Mouse (Mus musculus): ENCODE results near the gene Phc1.

Phc1 gene

DNA sequence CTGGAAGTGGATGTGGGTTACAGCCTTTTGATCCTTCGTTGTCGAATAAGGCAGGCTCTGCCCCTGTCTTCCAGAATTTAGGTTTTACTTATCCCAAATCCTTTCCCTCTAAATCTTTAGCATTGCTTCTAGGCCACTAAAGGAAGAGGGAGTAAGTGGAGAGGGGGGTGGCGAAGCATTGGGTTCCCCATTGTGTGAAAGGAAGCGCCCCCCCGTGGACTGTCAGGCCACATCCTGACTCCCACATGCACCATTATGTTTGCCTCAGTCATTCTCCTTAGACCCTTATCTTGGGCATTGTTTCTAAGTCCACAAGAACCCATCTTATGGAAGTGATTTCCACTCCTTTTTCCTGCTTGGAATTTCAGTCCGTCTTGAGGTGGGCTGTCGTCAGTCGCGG is 45.1 kb downstream of the Phc1 start:
- no peak for DNase-seq (ENCODE audit: low spot score)

DNA sequence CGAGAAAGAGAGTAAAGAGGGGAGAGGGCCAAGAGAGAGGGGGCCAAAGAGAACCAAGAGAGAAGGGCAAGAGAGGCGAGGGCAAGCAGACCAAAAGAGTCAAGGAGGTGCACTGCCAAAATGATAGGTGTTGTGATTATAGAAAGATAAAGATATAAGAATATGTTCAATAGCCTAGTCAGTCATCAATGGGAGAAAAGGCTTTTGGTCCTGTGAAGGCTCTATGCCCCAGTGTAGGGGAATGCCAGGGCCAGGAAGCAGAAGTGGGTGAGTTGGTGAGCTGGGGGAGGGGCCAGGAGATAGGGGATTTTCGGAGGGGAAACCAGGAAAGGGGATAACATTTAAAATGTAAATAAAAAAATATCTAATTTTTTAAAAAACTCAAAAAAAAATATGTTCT is 46.1 kb downstream of the Phc1 start:
- no peak for DNase-seq (ENCODE audit: low spot score)

DNA sequence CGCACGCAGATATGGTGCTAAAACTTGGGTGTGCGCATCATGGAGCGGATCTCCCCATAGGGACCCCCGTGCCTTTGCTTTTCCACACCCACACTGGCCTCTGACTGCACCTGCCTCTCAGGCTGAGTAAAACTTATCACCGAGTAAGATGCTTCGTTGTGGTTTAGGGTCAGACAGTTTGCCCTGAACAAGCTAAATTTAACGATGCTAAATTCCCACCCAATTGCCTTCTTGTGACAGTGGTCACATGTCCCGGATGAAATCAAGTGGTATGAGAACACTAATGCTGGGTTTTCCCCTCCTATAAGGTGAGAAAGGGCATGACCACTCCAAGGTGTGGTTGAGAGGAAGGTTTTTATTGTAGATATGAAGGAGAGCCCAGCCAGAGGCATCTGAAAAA is 46.6 kb downstream of the Phc1 start:
- no peak for DNase-seq (ENCODE audit: low spot score)

DNA sequence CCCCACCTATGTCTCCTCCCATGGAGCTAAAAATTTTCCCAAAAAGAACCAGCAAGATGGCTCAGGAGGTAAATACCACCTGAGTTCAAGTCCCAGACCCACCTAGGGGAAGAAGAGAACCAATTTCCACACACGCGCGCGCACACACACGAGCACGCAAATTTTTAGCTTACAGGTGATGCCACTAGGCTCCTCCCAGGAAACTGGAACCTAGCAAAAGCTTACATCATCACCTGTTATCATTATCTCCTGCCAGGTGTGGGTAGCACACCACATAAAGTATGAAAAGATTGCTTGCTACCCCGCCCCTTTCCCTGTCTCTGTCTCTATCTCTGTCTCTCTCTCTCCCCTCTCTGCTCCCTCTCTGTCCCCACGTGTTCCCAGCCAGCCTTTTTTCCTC is 47.2 kb downstream of the Phc1 start:
- no peak for DNase-seq (ENCODE audit: low spot score)

DNA sequence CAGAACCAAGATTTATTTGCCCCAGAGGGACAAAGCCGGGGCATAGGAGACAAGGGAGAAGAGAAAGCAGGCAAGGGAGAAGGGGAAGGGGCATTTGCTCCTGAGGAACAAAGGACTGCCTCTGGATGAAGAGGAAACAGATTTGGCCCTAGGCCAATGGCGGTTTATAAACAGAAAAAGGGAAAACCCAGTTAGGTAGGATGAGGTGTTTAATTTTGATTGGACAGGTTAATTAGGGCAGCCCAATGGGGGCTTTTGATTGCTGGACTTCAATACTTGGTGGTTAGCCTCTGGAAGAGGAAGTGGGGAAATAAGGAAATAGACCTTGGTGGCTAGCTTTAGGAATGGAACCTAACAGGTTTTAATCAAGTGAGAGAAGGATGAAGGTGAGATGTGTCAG is 48.2 kb downstream of the Phc1 start:
- no peak for DNase-seq (ENCODE audit: low spot score)

DNA sequence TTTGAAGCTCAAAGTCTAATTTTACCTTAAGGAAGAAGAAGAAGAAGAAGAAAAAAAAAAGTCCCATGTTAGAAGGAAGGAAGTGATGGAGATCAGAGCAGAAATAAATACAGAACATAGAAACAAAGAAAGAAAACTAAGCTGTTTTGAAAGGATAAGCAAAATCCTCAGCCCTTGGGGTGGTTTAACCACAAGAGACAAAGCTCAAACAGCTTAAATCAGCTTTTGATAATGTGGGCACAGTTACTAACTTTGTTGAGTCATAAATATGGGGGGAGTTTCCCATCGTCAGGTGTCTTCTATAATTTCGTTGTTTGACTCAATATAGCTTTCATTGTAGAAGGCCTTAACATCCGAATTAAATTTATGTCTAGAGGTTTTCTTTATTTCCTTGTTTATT is 48.6 kb downstream of the Phc1 start:
- DNase-seq (ENCODE audit: low spot score), result no peak

DNA sequence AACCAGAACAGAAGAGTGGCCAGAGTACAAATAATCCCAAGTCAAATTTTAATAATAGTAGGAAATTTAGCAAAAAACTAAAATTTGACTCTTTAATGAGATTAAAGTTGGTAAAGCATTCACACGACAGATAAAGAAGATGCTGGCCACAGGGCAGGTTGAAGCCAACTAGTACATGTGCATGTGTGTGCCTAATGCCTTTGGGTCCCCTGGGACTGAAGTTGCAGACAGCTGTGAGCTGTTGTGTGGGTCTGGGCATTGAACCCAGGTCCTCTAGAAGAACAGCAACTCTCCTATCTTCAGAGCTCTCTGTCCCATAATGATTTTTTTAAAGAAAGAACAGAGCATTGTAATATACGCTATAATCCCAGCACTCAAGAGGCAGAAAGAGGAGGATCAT is 49.1 kb downstream of the Phc1 start:
- DNase-seq (ENCODE audit: low spot score), result no peak

DNA sequence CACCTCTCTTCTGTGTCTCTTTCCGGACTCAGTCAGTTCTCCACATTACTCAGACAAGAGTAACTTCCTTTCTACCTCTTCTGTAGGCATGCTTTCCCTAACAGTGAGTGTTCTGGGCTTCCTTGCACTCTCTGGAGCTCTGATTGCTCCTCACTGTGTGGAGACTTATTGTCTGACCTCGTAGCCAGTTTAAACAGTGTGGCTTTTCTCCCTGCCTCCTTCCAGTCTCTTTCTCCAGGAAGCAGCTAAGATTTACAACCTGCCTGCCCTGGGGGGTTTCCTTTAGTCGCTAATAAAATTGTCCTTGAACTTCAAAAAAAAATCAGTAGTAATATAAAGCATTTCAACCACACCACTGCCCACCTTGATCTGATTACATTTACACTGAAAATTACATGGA is 50.1 kb downstream of the Phc1 start:
- no peak for DNase-seq (ENCODE audit: low spot score)

DNA sequence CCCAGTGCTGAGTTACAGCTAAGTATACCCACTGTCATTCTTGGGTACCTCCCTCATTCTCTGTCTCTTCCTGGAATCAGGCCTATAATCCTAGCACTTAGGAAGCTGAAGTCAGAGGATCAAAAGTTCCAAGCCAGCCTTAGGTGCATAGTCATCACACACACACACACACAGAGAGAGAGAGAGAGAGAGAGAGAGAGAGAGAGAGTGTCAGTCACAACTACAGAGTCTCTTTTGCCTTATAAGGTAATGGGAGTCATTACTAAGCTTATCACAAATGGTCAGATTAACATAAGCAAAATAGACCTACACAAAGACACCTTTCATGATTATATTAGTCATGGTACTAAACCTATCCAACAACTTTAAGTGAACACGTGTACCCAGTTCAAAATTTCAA is 51.0 kb downstream of the Phc1 start:
- DNase-seq (ENCODE audit: low spot score), result no peak

DNA sequence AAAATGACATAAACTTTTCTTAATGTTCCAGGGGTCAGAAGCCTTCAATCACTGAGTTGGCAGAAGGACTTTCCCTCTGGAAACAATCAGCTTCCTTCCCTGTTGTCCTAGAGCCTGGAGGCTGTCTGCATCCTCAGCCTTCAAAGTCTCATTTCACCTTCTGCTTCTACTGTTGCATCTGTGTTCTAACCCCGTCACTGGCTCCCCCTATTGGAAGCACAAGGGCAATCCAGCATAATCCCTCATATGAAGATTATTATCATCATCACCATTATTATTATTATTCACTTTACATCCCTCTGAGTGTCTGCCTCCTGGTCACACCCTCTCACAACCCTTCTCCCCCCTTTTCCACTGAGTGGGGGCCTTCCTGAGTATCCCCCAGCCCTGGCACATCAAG is 52.1 kb downstream of the Phc1 start:
- DNase-seq (ENCODE audit: low spot score), result no peak

DNA sequence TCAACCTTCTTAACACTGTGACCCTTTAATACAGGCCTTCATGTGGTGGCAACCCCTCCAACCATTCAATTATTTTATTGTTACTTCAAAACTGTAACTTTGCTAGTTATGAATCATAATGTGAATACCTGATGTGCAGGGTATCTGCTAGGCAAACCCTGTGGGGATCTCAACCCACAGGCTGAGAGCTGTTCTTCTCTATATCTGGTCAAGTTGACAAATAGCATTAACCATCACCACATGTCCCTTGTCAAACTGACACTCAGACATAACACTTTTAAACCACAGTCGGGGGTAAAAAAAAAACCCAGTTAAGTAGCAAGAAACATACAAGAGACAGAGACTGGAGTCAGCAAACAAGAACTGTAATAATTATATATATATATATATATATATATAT is 55.5 kb downstream of the Phc1 start:
- DNase-seq (ENCODE audit: low spot score), result no peak

DNA sequence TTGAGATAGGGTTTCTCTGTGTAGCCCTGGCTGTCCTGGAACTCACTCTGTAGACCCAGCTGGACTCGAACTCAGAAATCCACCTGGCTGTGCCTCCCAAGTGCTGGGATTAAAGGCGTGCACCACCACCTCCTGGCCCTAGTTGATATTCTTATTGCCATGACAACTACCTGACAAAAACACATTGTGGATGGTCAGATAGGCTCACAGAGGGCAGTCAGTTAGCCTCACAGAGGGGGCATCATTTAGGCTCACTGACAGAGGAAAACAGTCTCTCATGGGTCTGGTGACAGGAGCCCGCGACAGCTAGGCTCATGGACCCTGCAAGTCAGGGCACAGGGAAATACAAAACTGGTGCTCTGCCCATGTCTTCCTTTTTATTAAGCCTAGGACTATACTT is 56.1 kb downstream of the Phc1 start:
- no peak for DNase-seq (ENCODE audit: low spot score)

DNA sequence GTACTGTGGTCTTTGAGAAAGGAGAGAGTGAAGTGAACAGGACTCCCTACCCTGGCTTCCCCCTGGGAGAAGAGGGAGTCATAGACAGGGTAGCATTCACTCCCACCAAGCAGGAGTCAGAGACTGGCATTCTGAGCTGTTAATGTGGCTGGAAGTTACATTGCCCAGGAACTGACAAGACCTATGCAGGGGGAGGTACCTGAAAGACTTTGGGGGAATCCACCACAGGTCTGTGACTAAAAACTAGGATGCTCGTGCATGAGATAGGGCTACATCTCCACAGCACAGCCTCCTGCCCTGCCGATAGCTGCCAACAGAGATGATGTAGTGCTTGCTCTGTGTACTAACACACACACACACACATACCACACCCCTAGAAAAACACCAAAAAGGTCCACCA is 56.9 kb downstream of the Phc1 start:
- no peak for DNase-seq (ENCODE audit: low spot score)

DNA sequence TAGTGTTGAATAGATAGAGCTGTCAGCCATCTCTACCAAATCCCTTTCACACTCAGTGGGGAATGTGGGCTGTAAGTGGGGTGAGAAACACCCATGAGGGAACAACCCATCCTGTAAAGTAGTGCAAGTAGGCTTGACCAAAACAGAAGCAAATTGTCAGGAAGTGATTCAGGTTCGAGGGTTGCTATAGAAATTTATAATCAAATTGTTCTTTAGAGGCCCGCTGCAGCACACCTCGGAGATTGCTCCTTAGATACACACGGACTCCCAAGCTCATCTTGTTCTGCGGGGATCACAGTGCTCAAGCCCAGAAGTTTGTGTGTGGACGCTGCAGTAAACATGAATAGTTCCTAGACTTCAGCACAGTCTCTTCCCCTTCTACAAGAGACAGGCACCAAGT is 57.6 kb downstream of the Phc1 start, which contains the start of gene Klrg1:
Gene Klrg1 (minus strand): TSS at position 101 of the 400 bp plus-strand sequence.
- DNase-seq (ENCODE audit: low spot score), result no peak

DNA sequence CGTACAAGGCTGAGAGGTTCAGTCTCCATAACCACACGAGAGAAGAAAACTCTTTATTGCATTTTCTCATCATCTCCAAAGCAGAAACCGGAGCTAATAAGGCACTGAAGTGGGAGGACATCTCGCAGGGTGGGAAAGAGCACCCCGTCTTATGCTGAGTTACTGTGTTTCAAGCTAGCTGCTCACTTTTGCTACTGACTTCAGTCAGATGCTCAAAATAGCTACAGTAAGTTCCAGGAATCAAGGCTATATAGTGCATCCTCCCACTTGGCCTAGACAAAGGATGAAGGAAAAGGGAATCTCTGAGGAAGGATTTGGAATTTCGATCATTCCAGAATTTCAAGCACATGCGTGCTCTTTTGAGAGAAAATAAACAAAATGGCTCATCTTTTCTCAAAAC is 63.8 kb downstream of the Phc1 start:
- no peak for DNase-seq (ENCODE audit: low spot score)

DNA sequence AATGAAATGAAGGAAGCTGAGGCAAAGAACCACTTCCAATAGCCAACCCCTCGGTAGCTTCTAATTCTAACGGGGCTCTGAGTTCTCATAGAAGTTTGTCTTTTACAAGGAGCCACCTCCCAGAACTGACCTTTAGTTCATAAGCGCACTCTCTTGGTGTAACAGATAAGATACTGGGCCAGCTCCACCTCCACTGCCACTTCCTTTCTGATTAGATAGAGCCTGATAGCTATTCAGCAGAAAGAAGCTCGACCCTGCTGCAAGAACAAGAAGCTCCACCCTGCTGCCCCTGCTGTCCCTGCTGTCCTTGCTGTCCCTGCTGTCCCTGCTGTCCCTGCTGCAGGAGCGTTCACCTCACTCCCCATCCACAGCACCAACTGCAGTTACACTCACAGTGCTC is 65.8 kb downstream of the Phc1 start:
- no peak for DNase-seq (ENCODE audit: low spot score)

DNA sequence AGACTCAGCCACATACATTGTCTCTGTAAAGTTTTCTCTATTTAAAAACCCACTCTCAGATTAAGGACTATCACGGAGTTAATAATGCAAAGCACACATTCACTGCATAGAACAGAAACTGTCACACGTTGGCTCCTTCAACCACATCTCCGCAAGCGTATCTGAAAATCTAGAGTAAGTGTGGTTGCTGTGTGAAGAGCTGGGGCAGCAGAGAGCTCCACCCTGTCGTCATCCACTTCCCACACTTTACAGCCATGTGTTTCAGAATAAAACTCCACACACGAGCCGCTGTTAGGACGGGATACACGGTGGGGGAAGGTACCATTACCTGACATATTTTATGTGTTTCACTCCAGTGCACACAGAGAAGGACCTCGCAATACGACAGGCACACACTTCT is 70.2 kb downstream of the Phc1 start:
- DNase-seq (ENCODE audit: low spot score), result no peak

DNA sequence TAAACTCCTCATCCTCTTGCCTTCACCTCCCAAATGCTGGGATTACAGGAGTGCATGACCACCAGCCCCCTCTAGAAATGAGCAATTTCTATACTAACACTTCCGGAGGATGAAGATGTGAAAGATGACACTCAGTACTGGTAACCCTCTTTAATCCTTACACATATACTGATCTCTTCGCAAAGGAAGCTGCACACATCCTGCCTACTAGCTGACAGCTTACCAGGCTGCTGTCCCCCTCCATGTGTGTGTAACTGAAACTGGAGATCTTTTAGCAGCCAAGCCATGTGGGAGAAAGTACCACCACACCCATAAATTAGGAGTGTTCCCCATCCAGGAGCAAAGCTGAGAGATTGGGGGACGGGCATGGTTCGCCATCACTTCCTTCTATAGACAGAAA is 71.2 kb downstream of the Phc1 start:
- no peak for DNase-seq (ENCODE audit: low spot score)

DNA sequence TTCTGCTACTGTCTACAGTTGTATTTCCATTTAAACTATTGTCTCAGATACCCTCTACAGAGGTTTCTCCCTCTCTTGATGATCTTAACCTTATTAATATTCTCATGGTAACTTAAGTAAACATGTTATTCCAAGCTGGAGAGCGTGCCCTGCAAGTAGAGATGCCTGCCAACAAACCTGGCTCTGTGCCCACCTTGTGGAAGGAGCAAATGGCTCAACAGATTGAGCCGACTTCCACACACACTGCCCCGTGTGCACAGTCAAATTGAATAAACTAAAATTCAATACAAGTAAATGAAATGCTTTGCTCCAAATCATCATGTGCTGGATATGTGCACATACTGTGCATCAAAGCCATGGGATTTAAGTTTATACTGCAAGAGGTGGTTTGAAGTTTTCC is 71.8 kb downstream of the Phc1 start:
- peak; percentile 52 for DNase-seq (ENCODE audit: low spot score)
